Mouse (Mus musculus): ENCODE measurements around the gene Ctso. TPM values are rescaled to one million over a fixed set of nuclear protein-coding genes. Genes with fewer than 3 reads are reported as not detected.

Gene Ctso
- 25.3 and 25.7 TPM in 2 replicates for polyA plus RNA-seq (2015; fragmentation: Nextera tagmentation; extraction: Ambion mirVana)

DNA sequence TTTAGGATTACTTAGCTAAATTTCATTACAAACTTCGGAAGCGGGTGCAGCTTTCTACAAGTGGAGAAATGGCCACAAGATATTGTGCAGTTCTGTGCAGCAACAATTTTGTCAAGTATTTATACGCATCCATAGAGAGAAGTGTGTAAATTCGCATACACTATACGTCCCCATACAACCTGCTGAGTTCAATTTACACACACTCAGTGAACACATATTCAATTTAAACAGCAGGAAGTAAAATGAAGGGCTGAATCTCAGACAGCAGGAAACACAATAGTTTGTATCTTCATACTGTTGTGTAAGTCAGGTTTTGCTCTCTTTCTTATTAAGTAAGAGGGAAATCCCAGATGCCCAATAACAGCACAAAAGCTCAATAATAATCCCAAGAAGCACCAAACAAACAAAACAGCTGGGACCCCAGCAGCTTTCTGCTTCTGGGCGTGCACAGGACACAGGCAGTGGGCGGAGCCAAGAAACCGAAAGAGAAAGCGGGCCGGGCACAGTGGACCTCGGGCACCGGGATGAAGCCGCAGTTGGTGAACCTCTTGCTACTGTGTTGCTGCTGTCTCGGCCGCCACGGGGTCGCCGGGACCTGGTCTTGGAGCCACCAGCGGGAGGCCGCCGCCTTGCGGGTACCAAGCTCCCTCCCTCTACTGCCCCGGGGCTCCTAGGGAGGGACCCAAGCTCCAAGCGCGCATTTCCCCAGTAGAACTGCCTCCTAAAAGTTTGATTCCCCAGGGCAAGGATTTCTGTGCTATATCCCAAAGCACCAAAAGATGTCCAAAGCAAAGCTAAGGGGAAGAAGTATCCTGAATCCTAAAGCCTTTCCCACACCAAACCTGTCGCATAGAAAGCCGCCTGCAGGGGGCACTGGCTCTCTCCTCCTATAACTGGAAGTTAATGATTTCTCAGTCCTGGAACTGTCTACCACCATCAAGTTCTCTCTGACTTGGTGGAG lies at the start of gene Ctso:
Gene Ctso, plus strand, starts transcription at position 461 of the 961 bp plus-strand sequence.
- Histone ChIP-seq H3K9ac (ENCODE audit: low read depth, low read length) (peak within 1 kb of the TSS; percentile 93), H3K27ac (peak within 1 kb of the TSS; percentile 97), H3K4me3 (replicated peaks; ENCODE audit: low read depth, low read length) (peak within 1 kb of the TSS; percentile 95), H3K4me2 (ENCODE audit: low read length) (peak within 1 kb of the TSS; percentile 54), H3K9me3 (replicated peaks; ENCODE audit: low read length) (no peaks in the 10 kb centered on the region), H3K27me3 (ENCODE audit: insufficient read depth, low read length) (no peaks in the 10 kb centered on the region), H3K36me3 (ENCODE audit: insufficient read depth, low read length) (no peaks in the 10 kb centered on the region), H3K4me1 (replicated peaks; ENCODE audit: insufficient read depth, low read length) (no peaks in the 10 kb centered on the region)
- ATAC-seq (replicated peaks; ENCODE audit: low FRiP score, low read depth): peak; percentile 91
- WGBS: 13% methylated on average over 27 of the region's 27 CpGs
- DNase-seq (ENCODE audit: low spot score): peak; percentile 94
- TF ChIP-seq CTCF (IDR thresholded peaks at IDR 0.05; ENCODE audit: low read depth): peak; percentile 86

DNA sequence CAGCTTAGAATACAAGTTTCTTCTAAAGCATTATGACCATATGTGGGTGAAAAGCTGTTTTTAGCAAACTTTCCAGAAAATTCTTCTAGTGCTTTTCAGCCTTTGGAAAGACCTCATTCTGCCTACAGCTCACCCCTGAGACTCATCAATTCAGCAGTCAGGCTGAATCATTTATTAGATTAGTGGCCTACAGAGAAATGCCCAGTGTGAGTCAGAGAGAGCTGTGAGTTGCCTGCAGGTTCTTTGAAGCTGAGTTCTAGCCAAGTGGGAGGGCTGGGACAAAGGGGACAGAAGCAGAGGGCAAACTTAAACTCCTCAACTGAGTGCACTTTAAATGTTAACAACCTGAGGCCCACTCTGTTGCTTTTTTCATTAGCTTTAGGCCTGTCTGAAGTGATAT lies 48.5 kb upstream of the Ctso start:
- TF ChIP-seq CTCF (IDR thresholded peaks at IDR 0.05; ENCODE audit: low read depth): no peak
- Histone ChIP-seq H3K27ac (no peak overlapping the region), H3K9me3 (replicated peaks; ENCODE audit: low read length) (no peaks in the 10 kb centered on the region), H3K4me2 (ENCODE audit: low read length) (no peak overlapping the region), H3K27me3 (ENCODE audit: insufficient read depth, low read length) (no peaks in the 10 kb centered on the region), H3K4me1 (replicated peaks; ENCODE audit: insufficient read depth, low read length) (no peaks in the 10 kb centered on the region), H3K4me3 (replicated peaks; ENCODE audit: low read depth, low read length) (no peak overlapping the region), H3K9ac (ENCODE audit: low read depth, low read length) (no peak overlapping the region), H3K36me3 (ENCODE audit: insufficient read depth, low read length) (no peaks in the 10 kb centered on the region)
- DNase-seq (ENCODE audit: low spot score): no peak
- no peak for ATAC-seq (replicated peaks; ENCODE audit: low FRiP score, low read depth)

DNA sequence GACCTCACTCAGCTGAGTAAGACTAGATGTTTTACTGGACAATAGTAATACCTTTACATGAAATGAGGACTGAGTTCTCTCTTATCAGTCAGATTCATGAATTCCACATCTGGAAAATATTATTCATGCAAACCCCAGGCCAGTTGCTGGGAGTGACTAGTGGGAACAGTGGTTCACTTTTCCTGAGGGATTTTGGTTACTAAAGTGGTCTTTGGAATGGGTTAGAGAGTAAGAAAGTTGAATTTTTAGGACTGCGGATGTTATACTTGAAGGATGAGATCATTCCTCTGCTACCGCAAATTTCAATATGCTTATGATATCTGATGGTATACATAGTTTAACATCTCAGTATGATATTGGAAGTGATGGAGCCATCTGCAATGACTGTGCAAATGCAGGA lies 46.8 kb upstream of the Ctso start:
- no peak for TF ChIP-seq CTCF (IDR thresholded peaks at IDR 0.05; ENCODE audit: low read depth)
- Histone ChIP-seq H3K27me3 (ENCODE audit: insufficient read depth, low read length) (no peaks in the 10 kb centered on the region), H3K4me1 (replicated peaks; ENCODE audit: insufficient read depth, low read length) (no peaks in the 10 kb centered on the region), H3K4me2 (ENCODE audit: low read length) (no peak overlapping the region), H3K36me3 (ENCODE audit: insufficient read depth, low read length) (no peaks in the 10 kb centered on the region), H3K9ac (ENCODE audit: low read depth, low read length) (no peak overlapping the region), H3K4me3 (replicated peaks; ENCODE audit: low read depth, low read length) (no peak overlapping the region), H3K27ac (no peak overlapping the region), H3K9me3 (replicated peaks; ENCODE audit: low read length) (no peaks in the 10 kb centered on the region)
- ATAC-seq (replicated peaks; ENCODE audit: low FRiP score, low read depth) (no peak), DNase-seq (ENCODE audit: low spot score) (no peak)
- WGBS: 90% methylated on average over 2 of the region's 2 CpGs

DNA sequence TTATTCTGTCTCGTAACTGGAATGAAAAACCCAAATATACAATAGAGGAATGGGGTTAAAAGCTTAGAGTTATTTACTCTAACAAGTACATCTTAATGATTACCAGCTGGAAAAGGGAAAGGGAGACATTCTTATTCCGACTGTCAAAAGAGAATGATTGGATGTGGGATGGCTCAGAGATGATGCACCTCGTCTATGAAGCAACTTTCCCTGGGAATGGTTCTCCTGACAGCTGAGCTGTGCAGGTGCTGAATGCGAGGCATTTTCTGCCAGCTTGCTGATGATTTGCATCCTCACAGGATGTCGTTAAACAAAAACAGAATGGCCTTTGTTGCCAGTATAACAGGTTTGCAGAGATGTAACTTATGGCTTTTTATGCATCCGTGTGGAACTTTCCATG lies 43.3 kb upstream of the Ctso start:
- no peaks in the 10 kb centered on the region for H3K36me3 ChIP-seq (ENCODE audit: insufficient read depth, low read length)
- TF ChIP-seq CTCF (IDR thresholded peaks at IDR 0.05; ENCODE audit: low read depth): no peak

DNA sequence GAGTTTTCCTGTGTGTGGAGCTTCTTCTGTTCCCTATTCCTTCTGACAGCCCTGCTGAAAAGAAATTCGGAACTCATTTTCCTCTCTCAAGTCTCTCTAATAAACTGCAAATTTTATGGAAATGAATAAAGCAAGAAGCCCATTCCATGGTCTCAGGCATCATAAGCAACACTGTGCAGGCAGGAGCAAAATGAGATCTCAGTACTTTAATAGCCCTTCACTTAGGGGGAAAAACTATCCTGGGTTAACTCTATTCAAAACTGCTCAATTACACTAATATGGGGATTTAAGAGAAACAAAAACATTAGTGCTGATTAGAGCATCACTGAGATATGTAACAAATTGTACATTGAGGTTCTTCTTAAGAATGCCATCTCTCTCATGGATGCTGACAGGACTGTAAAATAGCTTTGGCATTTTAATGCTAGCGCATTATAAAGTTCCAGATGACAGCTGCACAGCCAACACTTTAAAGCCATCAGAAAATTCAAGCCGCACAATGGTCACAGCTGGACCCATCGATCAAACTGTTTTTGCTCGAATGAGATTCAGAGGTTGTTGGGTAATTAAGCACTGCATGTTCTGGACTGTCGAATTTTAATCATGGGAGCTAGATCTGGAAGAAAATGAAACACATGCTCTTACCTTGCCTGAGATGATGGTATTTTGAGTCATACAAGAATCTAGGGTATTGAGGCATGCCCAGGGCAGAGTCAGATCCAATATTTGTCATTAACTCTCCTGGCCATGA lies 21.9 kb upstream of the Ctso start:
- Histone ChIP-seq H3K9me3 (replicated peaks; ENCODE audit: low read length) (no peaks in the 10 kb centered on the region), H3K36me3 (ENCODE audit: insufficient read depth, low read length) (no peaks in the 10 kb centered on the region), H3K9ac (ENCODE audit: low read depth, low read length) (no peak overlapping the region), H3K4me1 (replicated peaks; ENCODE audit: insufficient read depth, low read length) (no peaks in the 10 kb centered on the region), H3K27ac (no peak overlapping the region), H3K27me3 (ENCODE audit: insufficient read depth, low read length) (no peaks in the 10 kb centered on the region), H3K4me3 (replicated peaks; ENCODE audit: low read depth, low read length) (no peak overlapping the region), H3K4me2 (ENCODE audit: low read length) (no peak overlapping the region)
- DNase-seq (ENCODE audit: low spot score) (peak; percentile 15), ATAC-seq (replicated peaks; ENCODE audit: low FRiP score, low read depth) (no peak)
- 44% methylated on average over 6 of the region's 6 CpGs for WGBS
- no peak for TF ChIP-seq CTCF (IDR thresholded peaks at IDR 0.05; ENCODE audit: low read depth)

More for the DNA sequence above, 43.3 kb upstream of the Ctso start:
- DNase-seq (ENCODE audit: low spot score): no peak
- Histone ChIP-seq H3K27ac (no peak overlapping the region), H3K27me3 (ENCODE audit: insufficient read depth, low read length) (no peaks in the 10 kb centered on the region), H3K4me3 (replicated peaks; ENCODE audit: low read depth, low read length) (no peak overlapping the region), H3K4me2 (ENCODE audit: low read length) (no peak overlapping the region), H3K9me3 (replicated peaks; ENCODE audit: low read length) (no peaks in the 10 kb centered on the region), H3K9ac (ENCODE audit: low read depth, low read length) (no peak overlapping the region), H3K4me1 (replicated peaks; ENCODE audit: insufficient read depth, low read length) (no peaks in the 10 kb centered on the region)
- ATAC-seq (replicated peaks; ENCODE audit: low FRiP score, low read depth): no peak
- 69% methylated on average over 6 of the region's 6 CpGs for WGBS

DNA sequence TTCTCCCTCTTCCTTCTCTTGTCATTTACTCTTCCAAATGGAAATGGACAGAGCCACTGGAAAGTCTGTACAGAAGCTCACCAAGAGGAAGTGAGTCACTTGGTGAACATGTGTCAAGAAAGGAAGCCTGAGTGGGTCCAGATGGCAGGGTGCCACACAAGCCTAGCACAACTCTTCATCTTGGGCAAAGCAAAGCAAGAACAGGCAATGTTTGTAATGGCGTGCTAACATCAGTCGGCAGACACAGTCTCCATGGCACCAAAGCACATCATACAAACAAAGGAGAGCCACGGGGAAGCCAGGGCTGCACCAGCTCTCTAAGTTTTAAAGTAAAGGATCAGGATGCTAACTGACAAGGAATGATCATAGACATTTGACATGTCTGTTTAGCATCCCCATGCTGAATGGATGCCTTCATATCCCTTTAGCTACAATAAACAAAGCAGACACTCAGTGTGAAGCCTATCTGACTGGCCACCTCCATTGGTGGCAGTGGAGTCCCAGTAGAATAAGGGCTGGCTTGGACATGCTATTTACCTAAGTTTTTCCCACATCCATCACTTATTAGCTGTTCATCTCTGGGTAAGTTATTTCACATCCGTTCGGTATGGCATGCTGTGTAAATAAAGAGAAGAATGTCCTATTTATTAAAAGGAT lies 16.2 kb upstream of the Ctso start:
- no peak overlapping the region for H3K27ac ChIP-seq
- H3K4me1 ChIP-seq (replicated peaks; ENCODE audit: insufficient read depth, low read length): no peaks in the 10 kb centered on the region
- WGBS: 86% methylated on average over 5 of the region's 5 CpGs
- no peak overlapping the region for H3K9ac ChIP-seq (ENCODE audit: low read depth, low read length)
- H3K9me3 ChIP-seq (replicated peaks; ENCODE audit: low read length): no peaks in the 10 kb centered on the region
- no peaks in the 10 kb centered on the region for H3K27me3 ChIP-seq (ENCODE audit: insufficient read depth, low read length)
- no peak overlapping the region for H3K4me3 ChIP-seq (replicated peaks; ENCODE audit: low read depth, low read length)
- no peak overlapping the region for H3K4me2 ChIP-seq (ENCODE audit: low read length)
- no peaks in the 10 kb centered on the region for H3K36me3 ChIP-seq (ENCODE audit: insufficient read depth, low read length)
- DNase-seq (ENCODE audit: low spot score) (no peak), ATAC-seq (replicated peaks; ENCODE audit: low FRiP score, low read depth) (no peak)
- TF ChIP-seq CTCF (IDR thresholded peaks at IDR 0.05; ENCODE audit: low read depth): no peak
